Mouse (Mus musculus): Measurements from ENCODE around the gene Ank. TPM values are rescaled to one million over a fixed set of nuclear protein-coding genes. Genes with fewer than 3 reads are reported as not detected.
"Not testable (repeated sequence)": the region's sequence is repeated elsewhere in the genome, so short reads cannot be mapped to it uniquely, and the experiment has no call there.

Ank gene
- total RNA-seq (2021): 100 to 1,000 TPM in 1 of 2 experiments, 10 to 100 TPM in 1; 92.7 to 101 TPM
- long read RNA-seq, experiment 1, transcript Ank-201 (12 exons, 3,498 nt): major isoform, 9 of 47 reads
- long read RNA-seq, experiment 1, transcript Ank-202 (5 exons, 1,911 nt): minor isoform, 5 of 47 reads
- long read RNA-seq, experiment 1, partial matches to known transcripts: 14 of 47 reads
- long read RNA-seq, experiment 1, other reads (novel, unspliced or antisense): 19 of 47 reads
- long read RNA-seq, experiment 2, transcript Ank-201 (12 exons, 3,498 nt): major isoform, 22 of 69 reads
- long read RNA-seq, experiment 2, transcript Ank-202 (5 exons, 1,911 nt): minor isoform, 6 of 69 reads
- long read RNA-seq, experiment 2, partial matches to known transcripts: 31 of 69 reads
- long read RNA-seq, experiment 2, other reads (novel, unspliced or antisense): 10 of 69 reads

DNA sequence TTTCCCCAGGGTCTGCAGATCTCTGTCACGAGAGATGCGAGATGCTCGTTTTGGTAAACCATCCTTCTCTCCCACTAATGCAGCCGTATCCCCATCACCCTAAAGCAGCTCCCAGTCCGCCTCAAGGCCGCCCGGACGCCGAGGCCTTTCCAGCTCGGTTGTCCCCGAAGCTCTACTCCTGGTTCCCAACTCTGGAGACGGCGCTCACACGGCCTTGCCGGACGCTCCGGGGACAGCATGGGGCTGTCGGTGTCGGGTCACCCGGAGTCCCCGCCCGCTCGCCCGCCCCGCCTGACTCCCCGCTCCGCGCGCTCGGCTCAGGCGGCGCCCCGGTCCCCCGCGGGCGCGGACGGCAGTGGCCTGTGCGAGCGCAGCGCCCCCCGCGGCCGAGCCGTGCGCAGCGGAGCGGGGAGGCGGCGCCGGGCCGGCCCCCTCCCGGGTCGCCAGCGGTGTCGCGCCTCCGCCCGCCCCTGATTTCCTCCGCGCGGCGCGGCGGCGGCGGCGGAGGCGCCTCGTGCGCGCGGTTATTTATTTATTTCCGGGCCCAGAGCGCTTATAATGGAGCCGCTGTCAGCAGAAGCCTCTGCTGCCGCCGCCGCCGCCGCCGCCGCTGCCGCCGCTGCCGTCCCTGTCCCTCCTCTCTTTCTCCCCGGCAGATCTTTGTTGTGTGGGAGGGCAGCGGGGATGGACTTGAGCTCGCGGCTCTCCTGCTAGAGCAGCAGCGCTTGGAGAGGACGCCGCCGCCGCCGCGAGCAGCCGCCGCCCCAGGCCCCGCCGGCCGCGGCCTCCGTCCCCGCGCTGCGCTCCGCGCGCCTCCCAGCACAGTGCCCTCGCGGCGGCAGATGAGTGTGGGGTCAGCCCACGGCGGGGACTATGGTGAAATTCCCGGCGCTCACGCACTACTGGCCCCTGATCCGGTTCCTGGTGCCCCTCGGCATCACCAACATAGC is at the start of gene Ank:
TSS of gene Ank (plus strand) at position 547 of the 950 bp plus-strand sequence.
- DNase-seq: peak; percentile 88

DNA sequence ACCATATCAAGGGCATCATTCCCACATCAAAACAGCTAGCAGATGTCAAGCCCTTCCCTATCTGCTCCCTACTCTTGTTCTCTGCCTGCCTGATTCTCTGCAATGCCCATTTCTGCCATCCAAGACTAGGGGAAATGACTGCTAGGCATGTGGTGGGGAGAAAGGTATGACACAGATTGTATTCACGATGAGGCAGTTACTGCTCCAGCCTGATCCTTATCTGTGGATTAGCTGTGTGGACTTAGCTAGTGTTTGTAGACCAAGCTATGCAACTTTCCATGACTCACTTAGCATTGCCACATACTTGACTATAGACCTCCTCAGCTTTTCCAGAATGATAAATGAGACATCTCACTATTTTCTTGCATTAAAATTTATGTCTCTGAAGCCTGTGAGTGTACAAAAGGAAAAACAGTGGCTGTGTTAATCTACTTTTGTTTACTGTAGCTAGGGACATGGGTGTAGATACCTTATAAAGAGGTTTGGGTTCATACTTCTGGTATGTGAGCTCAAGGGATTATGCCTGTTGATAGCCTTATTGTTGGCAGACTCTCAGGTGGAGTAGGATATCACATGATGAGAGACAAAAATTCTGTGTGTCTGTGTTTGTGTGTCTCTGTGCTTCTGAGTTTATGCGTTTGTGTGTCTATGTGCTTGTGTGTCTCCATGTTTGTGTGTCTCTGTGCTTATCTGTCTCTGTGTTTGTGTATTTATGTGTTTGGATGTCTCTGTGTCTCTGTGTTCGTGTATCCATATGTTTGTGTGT is 47.7 kb upstream of the Ank start:
- DNase-seq: no peak

DNA sequence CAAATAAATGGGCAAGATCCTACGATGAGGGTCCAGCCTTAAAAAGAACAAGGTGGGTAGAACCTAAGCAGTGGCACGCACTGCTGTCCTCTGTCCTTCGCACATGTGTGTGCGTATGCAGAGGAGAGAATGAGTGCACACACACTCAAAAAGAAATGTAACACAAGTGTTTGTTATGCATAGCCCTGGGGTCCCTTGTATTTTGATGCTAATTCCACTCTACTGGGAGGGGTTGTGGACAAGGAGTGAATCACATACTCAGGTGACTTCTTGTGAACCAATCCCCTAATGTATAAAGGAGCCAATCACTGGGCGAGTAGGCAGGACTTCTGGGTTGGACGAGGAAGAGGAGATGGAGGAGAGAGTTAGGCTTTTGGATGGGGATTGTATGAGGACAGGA is 44.9 kb upstream of the Ank start:
- no peak for DNase-seq

DNA sequence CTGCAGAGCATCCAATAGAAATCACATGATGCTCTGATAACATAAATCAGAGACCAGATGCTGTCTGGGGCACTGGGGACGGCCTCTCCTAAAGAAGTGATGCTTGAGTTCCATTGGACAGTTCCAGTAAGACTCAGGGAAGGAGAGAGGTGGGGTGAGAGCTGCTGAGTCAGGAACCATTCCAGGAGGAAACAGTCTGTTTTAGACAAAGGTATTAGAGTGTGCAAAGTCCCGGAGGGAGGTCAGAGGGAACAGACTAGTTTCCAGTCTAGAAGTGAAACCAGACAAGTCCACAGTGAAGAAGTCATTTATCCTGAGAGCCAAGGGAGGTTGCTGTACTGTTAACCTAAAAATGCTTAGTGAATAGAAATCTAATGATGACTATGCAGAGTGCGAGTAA is 38.9 kb upstream of the Ank start:
- no peak for DNase-seq

DNA sequence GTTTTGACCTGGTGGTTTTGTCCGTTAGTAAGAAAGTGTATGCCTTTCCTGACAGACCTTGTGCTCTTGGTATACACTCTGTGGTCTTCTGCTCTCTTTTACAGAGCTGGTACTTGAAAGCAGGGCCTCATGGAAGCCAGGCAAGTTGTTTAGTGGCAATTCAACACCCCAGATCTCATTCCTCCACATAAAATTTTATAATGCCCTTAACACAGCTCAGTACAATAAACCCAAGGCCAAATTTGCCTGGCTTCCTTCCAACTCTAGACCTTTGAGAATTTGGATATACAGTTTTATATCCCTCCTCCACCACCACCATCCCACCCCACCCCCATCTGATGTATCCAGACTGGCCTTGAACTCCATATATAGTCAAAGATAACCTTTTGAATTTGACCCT is 36.2 kb upstream of the Ank start:
- no peak for DNase-seq

DNA sequence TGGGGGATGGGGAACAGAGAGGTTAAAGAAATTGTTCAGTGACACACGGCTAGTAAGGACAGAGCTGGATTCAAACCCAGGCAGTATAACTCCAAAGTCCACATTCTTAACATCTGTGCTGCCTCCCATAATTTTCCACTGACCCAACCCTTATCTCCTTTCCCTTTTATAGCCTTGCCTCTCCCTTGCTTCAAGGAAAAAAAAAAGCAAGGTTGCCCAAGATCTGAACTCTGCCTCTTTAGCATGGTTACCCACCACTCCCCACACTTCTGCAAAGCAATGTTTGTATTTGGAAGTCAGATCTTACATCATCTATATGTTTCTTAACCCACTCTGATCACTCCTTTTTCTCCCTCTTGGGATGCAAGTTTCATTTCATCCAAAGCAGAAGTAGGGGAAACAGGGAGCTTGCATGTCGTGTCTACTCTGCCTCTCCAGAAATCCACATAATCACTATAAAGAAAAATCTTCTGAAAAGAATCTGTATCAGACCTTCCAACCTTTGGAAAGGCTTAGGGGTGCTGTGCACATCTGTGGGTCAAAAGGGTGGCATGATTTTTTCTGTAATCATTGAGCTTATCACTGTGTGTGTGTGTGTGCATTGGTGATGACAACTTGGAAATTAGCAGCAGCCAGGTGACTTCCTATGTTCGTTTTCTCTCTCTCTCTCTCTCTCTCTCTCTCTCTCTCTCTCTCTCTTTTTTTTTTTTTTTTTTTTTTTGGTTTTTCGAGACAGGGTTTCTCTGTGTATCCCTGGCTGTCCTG is 33.4 kb upstream of the Ank start:
- DNase-seq: no peak

DNA sequence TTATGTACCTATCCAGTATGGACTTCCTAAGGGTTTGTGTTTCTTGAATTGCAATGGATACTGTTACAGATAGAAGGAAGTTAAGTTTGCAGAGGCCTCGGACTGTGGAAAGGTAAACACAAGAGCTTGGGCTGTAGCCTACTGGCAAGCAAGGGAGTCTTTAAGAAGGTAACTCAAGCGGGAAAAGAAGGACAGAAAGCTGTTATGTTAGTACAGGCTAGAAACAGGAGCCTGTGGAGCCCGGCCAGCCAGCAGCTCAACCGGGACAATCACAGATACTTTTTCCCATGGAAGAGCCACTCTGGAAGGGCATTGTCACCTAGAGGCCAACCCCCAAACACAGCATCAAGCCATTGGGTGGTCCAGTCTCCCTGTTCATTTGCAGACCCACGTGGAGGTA is 31.1 kb upstream of the Ank start:
- DNase-seq: no peak

DNA sequence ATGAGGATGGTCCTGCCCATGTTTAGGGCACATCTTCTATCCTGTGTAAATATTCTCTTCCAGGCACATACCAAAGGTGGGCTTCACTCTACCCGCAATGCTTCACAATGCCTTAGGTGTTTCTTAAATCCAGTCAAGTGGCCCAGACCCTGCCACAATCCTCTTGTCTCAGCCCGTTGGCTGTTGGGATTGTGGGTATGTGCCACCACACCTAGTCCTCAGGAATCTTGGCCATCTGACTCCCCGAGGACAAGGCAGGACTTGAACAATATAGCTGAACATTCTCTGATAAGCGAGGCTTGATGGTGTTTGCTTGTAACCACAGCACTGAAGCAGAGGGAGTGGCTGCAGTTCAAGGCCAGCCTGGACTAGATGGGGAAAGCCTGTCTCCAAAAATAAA is 30.3 kb upstream of the Ank start:
- no peak for DNase-seq

DNA sequence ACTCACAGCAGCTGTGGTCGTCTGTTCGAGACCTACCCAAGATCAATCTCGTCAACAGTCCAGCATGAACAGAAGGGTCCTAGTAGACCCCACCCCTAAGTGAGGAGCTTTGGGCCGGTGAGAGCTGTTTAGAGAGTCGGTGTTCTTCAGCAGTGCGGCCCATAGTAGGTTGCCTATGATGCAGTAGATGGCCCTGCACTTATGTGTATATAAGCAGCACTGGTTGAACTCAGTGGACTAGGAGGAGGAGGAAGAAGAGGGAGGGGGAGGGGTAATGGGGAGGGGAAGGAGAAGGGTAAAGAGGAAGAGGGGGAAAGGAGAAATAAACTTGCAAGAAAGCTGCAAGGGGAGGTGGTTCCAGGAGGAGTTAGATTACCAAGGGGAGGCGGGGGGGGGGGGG is 25.4 kb upstream of the Ank start:
- DNase-seq: no peak

DNA sequence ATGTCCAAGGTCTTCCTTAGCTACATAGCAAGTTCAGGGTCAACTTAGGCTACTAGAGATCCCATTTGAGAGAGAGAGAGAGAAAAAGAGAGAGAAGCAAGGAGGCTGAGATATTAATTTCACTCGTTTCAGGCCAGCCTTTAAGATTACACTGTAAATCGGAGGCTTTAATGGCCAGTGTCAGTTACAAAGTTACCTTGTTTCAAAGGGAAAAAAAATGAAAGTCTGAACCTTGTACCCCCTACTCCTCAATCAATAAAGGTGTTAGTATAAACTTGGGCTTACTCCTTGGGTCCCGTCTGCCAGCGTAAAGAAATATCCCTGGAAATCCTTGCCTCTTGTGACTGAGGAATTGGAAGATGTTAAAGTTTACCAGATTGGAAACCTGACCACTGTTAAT is 24.9 kb upstream of the Ank start:
- no peak for DNase-seq

DNA sequence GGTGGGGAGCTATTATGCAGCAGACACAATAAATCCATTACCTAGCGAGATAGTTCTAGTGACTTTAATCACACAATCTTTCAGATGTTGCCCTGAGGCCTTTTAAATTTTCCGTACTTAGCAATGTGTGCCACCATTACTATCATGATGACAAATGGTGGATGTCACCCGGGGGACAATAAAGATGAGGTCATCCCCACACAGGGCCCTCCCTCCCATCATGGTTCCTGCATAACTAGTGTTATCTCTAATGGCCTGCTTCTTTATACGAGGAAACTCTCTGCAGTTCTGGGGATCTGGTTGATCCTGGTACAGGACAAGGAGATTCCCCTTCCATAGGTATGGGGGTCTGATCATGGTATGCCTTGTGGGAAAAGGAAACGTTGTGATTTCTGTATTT is 24.5 kb upstream of the Ank start:
- no peak for DNase-seq

DNA sequence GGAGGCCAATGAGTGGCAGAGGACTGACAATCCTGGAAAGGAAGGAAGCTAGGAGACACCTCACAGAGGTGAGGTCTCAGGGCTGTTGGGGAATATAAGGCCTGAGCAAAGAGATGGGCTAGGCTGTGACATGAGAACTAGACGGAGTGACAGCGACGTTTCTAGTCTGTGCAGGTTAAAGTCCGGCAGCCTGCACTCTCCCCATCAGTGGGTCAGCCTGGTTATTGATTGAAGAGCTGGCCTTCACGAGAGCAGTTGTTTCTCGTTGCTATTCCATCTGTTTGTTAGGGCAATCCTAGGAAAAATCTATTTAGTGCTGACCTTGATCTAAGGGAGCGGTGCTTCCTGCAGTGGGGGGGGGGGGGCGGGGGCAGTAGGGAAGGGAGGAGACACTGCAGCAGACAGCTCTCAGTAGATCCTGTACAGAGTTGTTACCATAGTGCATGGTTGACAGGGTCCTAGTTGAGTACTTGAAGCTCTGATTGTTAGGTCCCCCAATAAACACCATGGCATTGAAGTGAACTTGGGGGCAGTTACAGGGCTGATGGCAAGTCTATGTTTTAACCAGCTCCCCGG is 21.6 kb upstream of the Ank start:
- no peak for DNase-seq

DNA sequence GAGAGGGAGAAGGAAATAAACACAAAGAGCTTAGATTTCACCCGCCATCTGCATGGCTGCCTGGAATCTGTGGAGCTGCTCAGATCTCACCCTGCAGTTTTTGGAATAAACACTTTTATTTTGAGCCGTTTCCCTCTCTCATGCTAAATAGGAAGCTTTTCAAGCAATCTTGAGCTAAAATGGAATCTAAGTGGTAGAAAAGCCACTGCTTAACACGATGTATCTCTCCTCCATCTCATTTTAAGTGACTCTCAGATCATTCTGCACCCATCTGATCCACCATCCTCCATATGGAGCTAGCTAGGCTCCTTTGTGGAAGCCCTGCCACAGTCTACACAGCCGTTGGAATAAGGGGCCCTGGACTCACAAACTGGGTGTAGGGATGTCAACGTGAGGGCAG is 15.8 kb upstream of the Ank start:
- DNase-seq: no peak

DNA sequence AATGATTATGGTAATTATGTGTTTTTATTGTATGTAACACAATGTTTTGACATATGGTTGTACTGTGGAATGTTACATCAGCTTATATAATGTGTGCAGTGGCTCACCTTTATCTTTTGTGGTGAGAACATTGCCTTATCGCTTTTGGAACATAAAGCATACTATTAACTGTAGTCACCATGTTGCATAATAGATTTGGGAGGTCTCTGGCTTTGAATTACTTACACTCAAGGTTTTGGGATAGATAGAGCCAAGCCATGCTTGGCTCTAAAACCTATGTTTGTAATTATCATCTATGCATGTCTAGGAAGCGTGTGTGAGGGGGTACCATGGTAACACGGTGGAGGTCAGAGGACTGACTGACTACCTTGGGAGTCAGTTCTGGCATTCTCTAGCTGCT is 14.7 kb upstream of the Ank start:
- DNase-seq: no peak

DNA sequence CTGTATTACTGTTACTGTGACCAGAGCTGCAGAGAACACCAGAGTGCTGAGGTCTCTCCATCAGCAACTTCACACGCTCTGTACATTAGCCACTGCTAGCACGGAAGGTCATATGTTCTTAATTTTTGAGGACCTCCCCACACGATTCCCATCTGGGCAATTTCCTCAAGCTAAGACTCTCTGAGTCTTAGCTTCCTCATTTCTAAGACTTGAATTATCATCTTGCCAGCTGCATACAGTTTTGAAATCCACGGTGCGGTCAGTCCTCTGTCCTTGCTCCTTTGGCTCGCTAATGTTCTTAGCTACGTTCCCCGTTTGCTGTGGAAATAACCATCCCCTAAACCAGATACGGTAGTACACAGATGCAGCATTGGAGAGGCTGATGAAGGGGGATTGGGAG is 14.0 kb upstream of the Ank start:
- no peak for DNase-seq

DNA sequence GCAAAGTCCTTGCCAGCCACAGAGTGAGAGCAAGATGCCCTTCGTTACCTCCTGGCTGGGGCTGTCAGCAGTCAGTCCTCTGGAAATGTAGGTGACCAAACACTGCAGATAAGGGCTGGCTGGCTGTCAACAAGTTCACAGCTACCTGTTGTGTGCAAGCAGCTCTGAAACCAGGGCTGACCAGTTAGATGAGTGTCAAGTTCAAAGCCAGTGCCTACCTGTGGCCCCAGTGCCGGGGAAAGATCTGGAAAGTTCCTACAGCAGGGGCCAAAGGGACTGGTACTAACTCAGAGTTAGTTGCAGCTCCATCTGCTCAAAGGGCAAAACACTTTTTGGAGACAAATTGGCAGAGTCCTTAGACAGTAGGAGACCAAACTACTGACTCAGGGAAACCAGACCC is 9.5 kb upstream of the Ank start:
- DNase-seq: no peak

DNA sequence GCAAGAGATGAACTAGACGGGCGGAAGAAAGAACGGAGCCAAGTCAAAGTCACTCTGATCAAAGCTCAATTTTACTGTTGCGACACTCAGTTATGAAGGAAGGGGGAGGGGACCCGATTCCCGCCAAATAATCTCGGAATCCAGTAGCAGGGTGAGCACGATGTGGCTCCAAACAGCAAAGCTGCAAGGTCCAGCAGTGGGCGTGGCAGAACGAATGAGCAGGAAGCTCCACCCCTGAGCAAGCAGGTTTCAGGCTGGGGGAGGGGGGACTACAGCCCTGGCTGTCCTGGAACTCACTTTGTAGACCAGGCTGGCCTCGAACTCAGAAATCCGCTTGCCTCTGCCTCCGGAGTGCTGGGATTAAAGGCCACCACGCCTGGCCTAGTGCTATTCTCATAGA is 6.7 kb upstream of the Ank start:
- not testable (repeated sequence) for DNase-seq

DNA sequence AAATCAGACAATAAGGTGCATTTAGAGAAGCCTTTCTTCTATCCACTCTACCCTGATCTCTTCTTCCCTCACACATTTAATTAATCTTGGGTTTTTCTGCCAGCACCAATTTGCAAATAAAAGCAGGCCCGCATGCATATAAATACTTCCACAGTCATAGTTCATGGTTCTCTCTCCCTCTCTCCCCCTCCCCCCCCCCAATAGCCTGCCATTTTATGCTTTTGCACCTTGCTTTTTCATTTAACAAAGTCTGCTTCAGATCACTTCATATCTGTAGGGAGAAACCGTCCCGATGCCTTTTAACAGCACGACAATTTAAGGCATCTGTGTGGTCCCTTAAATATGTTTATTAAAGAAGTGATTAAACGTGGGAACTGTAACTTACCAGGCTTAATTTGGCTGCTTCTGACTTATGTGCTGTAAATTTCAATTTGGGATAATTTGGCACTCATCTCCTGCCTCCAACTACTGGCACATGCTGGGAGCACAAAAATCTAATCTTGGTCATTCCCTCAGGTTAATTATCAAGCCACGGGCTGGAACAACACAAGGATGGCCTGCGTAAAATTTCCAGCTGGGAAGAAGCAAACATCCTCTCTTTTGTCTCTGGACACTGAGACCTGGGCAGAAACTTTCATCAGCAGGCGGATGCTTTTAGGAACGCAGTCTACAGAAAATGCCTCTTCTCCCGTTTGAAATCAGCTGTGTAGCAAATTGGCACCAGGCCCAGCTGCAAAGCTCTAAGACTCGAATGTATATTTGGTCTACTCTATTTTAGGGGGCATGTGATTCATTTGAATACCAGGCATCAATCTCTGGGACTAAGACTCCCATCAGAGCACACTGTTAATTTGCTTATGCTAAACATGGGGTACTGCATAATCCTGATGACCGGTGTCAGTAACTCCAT is 4.9 kb upstream of the Ank start:
- no peak for DNase-seq

DNA sequence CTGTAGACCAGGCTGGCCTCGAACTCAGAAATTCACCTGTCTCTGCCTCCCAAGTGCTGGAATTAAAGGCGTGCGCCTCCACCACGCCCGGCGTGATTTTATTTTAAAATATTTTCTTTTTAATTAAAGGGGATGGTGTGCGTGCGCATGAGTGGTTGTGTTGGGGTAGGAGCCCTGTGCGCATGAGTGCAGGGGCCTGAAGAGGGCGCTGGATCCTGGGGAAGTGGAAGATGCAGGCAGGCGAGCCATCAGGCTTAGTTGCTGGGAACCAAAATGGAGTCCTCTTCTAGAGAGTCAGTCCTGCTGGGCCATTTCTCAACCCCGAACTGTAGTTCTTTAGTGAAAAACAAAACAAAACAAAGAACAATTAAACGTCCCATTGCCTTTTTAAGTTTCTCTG is 2.6 kb upstream of the Ank start:
- DNase-seq: no peak

DNA sequence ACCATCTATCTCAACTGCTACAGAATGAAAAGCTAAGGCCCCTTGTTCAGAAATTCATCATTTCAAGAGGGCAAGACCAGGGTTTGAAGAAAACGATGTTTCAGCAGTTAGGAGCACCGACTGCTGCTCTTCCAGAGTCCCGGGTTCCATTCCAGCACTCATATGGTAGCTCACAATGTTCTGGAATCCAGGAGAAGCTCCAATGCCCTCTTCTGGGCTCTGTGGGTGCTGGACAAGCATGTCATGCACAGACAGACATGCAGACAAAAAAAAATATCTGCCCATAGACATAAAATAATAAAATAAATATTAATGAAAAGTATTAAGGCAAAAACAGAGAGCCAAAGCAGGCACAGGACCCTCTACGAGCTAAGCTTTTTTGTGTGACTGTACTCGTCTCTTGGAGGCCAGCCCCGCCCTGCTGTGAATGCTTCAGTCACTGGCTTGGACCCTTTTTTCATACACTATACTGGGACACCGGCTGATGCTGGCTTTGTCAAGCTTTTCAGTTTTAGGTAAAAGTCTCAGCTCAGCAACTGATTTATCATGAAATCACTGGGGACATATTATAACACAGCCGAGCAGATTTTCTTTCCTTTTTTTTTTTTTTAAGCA is 979 bp upstream of the Ank start:
- no peak for DNase-seq

All from gastrocnemius, postnatal 25 days (tissue).